9 mouse cellular contexts compared by ENCODE assay signal in the genomic region with DNA sequence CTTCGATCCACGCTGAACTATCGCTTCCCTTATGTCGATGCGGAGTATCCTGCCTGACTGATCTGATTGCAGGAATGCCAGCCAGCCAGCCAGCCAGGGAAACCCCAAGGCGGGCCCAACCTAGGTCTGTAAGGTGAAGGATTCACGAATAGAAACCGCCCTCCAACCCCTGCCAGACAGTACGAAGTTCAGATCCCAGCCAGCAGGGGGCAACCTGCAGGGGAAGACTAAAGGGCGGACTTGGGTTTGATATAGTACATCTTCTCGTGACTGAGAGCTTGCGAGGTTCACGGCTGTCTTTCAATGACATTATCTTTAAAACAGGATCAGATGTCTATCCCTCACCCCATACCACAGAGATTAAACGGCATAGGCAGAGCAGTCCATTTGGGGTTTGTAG. TPM values are rescaled to one million over a fixed set of nuclear protein-coding genes. Genes with fewer than 3 reads are reported as not detected.
A peak's percentile ranks its signal among the peaks of the same experiment; 100 is the strongest.
DNase-seq lines count a peak whose midpoint lies in the region; ATAC-seq and TF ChIP-seq lines count a peak whose summit lies in the region.
"Had no signal": no experiment of that assay in that cellular context is flagged by ENCODE, and none has a peak within 500 bp of the region (broad histone marks: within the 10 kb centered on the region; RNA-seq: fewer than 3 reads in every experiment).

No protein-coding gene starts in this region.

- 23% methylated on average over 14 of the region's 14 CpGs for WGBS in kidney, embryonic 15.5 days
- 26% methylated on average over 14 of the region's 14 CpGs for WGBS in lung, embryonic 15.5 days

- H3K27ac ChIP-seq in kidney, embryonic 15.5 days: no peak overlapping the region
- H3K27ac ChIP-seq in ES-E14 (ENCODE audit: insufficient read depth, low read depth, low read length, poor library complexity, severe bottlenecking): no peak overlapping the region
- no peak overlapping the region for H3K27ac ChIP-seq in lung, embryonic 15.5 days

- no peak overlapping the region for H3K4me2 ChIP-seq in kidney, embryonic 15.5 days
- 0 out of 2 replicates have a peak overlapping the region, but pooled peaks have one; percentile 99 for H3K4me2 ChIP-seq in lung, embryonic 15.5 days

- DNase-seq in kidney, adult 9 months: peak; percentile 57
- DNase-seq in ES-E14 (ENCODE audit: low read depth, low spot score): peak; percentile 86
- peak; percentile 57 for DNase-seq in c-Kit-positive CD71-negative TER-119-negative erythroid progenitor cells, embryonic 14.5 days (ENCODE audit: low read depth)
- peak; percentile 61 to 77 for DNase-seq in heart, postnatal 14 days
- peak; percentile 33 for DNase-seq in splenic B cell, adult 2 months (ENCODE audit: low read depth, low spot score)
- DNase-seq in layer of hippocampus, adult 18-20 months (ENCODE audit: low spot score in 2 of 2): no peak

- in situ Hi-C loops in ES-E14 (cut with MboI; ENCODE audit: low sequenced_read_pairs in 2 of 2, unreplicated experiment in 2 of 2): no loop called here

- intact Hi-C loops in heart, postnatal 14 days (cut with DNase I): no loop called here

- peaks cover 48% of the 10 kb centered on the region for H3K27me3 ChIP-seq in kidney, embryonic 15.5 days
- H3K27me3 ChIP-seq in lung, embryonic 15.5 days: peaks cover 22% of the 10 kb centered on the region
- H3K27me3 ChIP-seq in splenic B cell, adult 2 months (ENCODE audit: control insufficient read depth, insufficient read depth, low read length, poor library complexity, severe bottlenecking): no peaks in the 10 kb centered on the region; the same call in 1 of the 2 replicates

- no peaks in the 10 kb centered on the region for H3K36me3 ChIP-seq in kidney, embryonic 15.5 days
- H3K36me3 ChIP-seq in ES-E14 (ENCODE audit: control insufficient read depth, insufficient read depth, low read length, poor library complexity, severe bottlenecking): no peaks in the 10 kb centered on the region
- no peaks in the 10 kb centered on the region for H3K36me3 ChIP-seq in lung, embryonic 15.5 days
- no peaks in the 10 kb centered on the region for H3K36me3 ChIP-seq in splenic B cell, adult 2 months (ENCODE audit: control insufficient read depth, insufficient read depth, low read length, poor library complexity, severe bottlenecking)

- H3K4me3 ChIP-seq in kidney, embryonic 15.5 days (replicated peaks): no peak overlapping the region
- no peak overlapping the region for H3K4me3 ChIP-seq in ES-E14 (ENCODE audit: insufficient read depth in 1 of 2, low read depth in 1 of 2, low read length in 2 of 2, poor library complexity in 1 of 2, severe bottlenecking in 1 of 2)
- no peak overlapping the region for H3K4me3 ChIP-seq in lung, embryonic 15.5 days

- no peak for ATAC-seq in kidney, embryonic 15.5 days (replicated peaks; ENCODE audit: low FRiP score)
- no peak for ATAC-seq in lung, embryonic 15.5 days (ENCODE audit: borderline replicate concordance, extremely low read depth, low FRiP score, low TSS enrichment)

- H3K9ac ChIP-seq in kidney, embryonic 15.5 days: no peak overlapping the region
- H3K9ac ChIP-seq in ES-E14 (ENCODE audit: insufficient read depth, low read depth, low read length, poor library complexity, severe bottlenecking): no peak overlapping the region
- H3K9ac ChIP-seq in lung, embryonic 15.5 days: no peak overlapping the region

- no peaks in the 10 kb centered on the region for H3K9me3 ChIP-seq in kidney, embryonic 15.5 days (replicated peaks)
- no peaks in the 10 kb centered on the region for H3K9me3 ChIP-seq in ES-E14 (ENCODE audit: control insufficient read depth, insufficient read depth, low read depth, low read length)
- no peaks in the 10 kb centered on the region for H3K9me3 ChIP-seq in lung, embryonic 15.5 days

- peaks cover 31% of the 10 kb centered on the region for H3K4me1 ChIP-seq in kidney, embryonic 15.5 days
- H3K4me1 ChIP-seq in ES-E14 (ENCODE audit: control insufficient read depth in 2 of 2, insufficient read depth in 2 of 2, low read length in 2 of 2, poor library complexity in 1 of 2): peaks cover 0 to 14% of the 10 kb centered on the region in 2 experiments; a peak in 2 of 4 replicates
- H3K4me1 ChIP-seq in lung, embryonic 15.5 days: peaks cover 21% of the 10 kb centered on the region

TF ChIP-seq in ES-E14, 5 proteins besides CTCF, POLR2A, EP300 and RAD21:
- TF ChIP-seq CHD2 (IDR thresholded peaks at IDR 0.05; ENCODE audit: low read depth, low read length) (no peak), ZNF384 (IDR thresholded peaks at IDR 0.05; ENCODE audit: low read depth, low read length) (no peak), HCFC1 (IDR thresholded peaks at IDR 0.05; ENCODE audit: borderline replicate concordance, insufficient read depth, low read length) (no peak), ZC3H11A (IDR thresholded peaks at IDR 0.05; ENCODE audit: borderline replicate concordance, low read depth, low read length) (no peak), MAFK (IDR thresholded peaks at IDR 0.05; ENCODE audit: insufficient read depth, low read depth, low read length) (no peak)

RNA-seq across cellular contexts. Expression of gene Hhipl1, which starts 1.5 kb away (rescaled TPM):
- 0.55 and 1.00 TPM in 2 replicates for polyA plus RNA-seq in kidney, embryonic 15.5 days (2015; fragmentation: Nextera tagmentation; extraction: Ambion mirVana)
- 0.53 and 1.0 TPM in 2 replicates for total RNA-seq in ES-E14 (2012; rRNA removed)
- 1 to 10 TPM; 1.7 TPM for total RNA-seq in heart, postnatal 14 days (2021)
- polyA plus RNA-seq in lung, embryonic 15.5 days (2015; fragmentation: Nextera tagmentation; extraction: Ambion mirVana): 0.89 and 1.0 TPM in 2 replicates
- 1 to 10 TPM; 6.1 to 6.4 TPM for total RNA-seq in layer of hippocampus, adult 18-20 months (2021)
- total RNA-seq: neutrophil, adult 5-6 weeks had no signal

RNA-seq across cellular contexts. Expression of gene Cyp46a1, which starts 26.6 kb away (rescaled TPM):
- polyA plus RNA-seq in kidney, embryonic 15.5 days (2015; fragmentation: Nextera tagmentation; extraction: Ambion mirVana): 10.0 and 10.9 TPM in 2 replicates
- total RNA-seq in ES-E14 (2012; rRNA removed): 0.98 and 1.6 TPM in 2 replicates
- 1 to 10 TPM in 1 of 2 experiments, under 1 TPM in 1; 0.54 to 1.7 TPM for total RNA-seq in heart, postnatal 14 days (2021)
- 6.3 and 6.6 TPM in 2 replicates for polyA plus RNA-seq in lung, embryonic 15.5 days (2015; fragmentation: Nextera tagmentation; extraction: Ambion mirVana)
- 100 to 1,000 TPM; 159 to 175 TPM for total RNA-seq in layer of hippocampus, adult 18-20 months (2021)
- total RNA-seq: neutrophil, adult 5-6 weeks had no signal

RNA-seq across cellular contexts. Expression of gene Ccdc85c, which starts 32.3 kb away (rescaled TPM):
- polyA plus RNA-seq in kidney, embryonic 15.5 days (2015; fragmentation: Nextera tagmentation; extraction: Ambion mirVana): 7.7 and 8.1 TPM in 2 replicates
- total RNA-seq in ES-E14 (2012; rRNA removed): 21.9 and 24.4 TPM in 2 replicates
- total RNA-seq in heart, postnatal 14 days (2021): 10 to 100 TPM; 33.2 to 35.2 TPM
- polyA plus RNA-seq in lung, embryonic 15.5 days (2015; fragmentation: Nextera tagmentation; extraction: Ambion mirVana): 4.9 and 6.1 TPM in 2 replicates
- total RNA-seq in layer of hippocampus, adult 18-20 months (2021): 10 to 100 TPM; 66.1 to 72.5 TPM

Comparison
In these comparisons a context has a peak if more than half of its experiments do, and no peak if none do; other contexts are left out.
1. DNase-seq: peak in kidney, adult 9 months (single experiment), ES-E14 (single experiment), c-Kit-positive CD71-negative TER-119-negative erythroid progenitor cells, embryonic 14.5 days (single experiment), heart, postnatal 14 days (2 of 2) and splenic B cell, adult 2 months (single experiment); none in layer of hippocampus, adult 18-20 months (0 of 2).
2. RNA of gene Cyp46a1, which starts 26.6 kb away (total RNA-seq): 159 to 175 TPM in layer of hippocampus, adult 18-20 months; 0.54 to 1.7 TPM in heart, postnatal 14 days and 0.98 to 1.6 TPM in ES-E14; every median in the first group is over 10 times any median in the second.